In genomic region chr9:44076764-44077120, GRCm38 (mm10) we compare ENCODE assay signal across 8 mouse cellular contexts. TPM values are rescaled to one million over a fixed set of nuclear protein-coding genes. Genes with fewer than 3 reads are reported as not detected.
A peak's percentile ranks its signal among the peaks of the same experiment; 100 is the strongest.
DNase-seq lines count a peak whose midpoint lies in the region; ATAC-seq and TF ChIP-seq lines count a peak whose summit lies in the region.

No protein-coding gene starts in this region.

- H3K27me3 ChIP-seq in lung, postnatal 0 days (replicated peaks; ENCODE audit: insufficient read depth, low read length) = no peaks in the 10 kb centered on the region

- DNase-seq in adrenal gland, postnatal 14 days = peak; percentile 80
- no peak for DNase-seq in adrenal gland, adult 18-20 months (ENCODE audit: low spot score in 2 of 2)
- DNase-seq in urinary bladder, postnatal 25 days (ENCODE audit: low spot score) = peak; percentile 62
- DNase-seq in urinary bladder, postnatal 10 days (ENCODE audit: low spot score) = no peak
- peak; percentile 55 for DNase-seq in fat pad, adult 2 months (ENCODE audit: extremely low read depth, low read depth, low spot score)
- peak; percentile 95 for DNase-seq in kidney, adult 9 months
- peak; percentile 88 for DNase-seq in lung, postnatal 0 days (ENCODE audit: low spot score)
- DNase-seq in thymus, postnatal 0 days (ENCODE audit: low spot score) = peak; percentile 78

- no peak overlapping the region for H3K4me3 ChIP-seq in lung, postnatal 0 days (ENCODE audit: low read depth, low read length)

- peak; percentile 75 for TF ChIP-seq CTCF in lung, postnatal 0 days (IDR thresholded peaks at IDR 0.05)

- peak; percentile 7; the same call in 1 of the 2 replicates for ATAC-seq in lung, postnatal 0 days

- H3K9me3 ChIP-seq in lung, postnatal 0 days (ENCODE audit: low read length) = no peaks in the 10 kb centered on the region

- H3K4me1 ChIP-seq in lung, postnatal 0 days (ENCODE audit: insufficient read depth, low read depth, low read length) = peaks cover 12% of the 10 kb centered on the region

- no peaks in the 10 kb centered on the region for H3K36me3 ChIP-seq in lung, postnatal 0 days (ENCODE audit: insufficient read depth, low read length)

- WGBS in lung, postnatal 0 days = 20% methylated on average over 5 of the region's 5 CpGs

- no peak overlapping the region for H3K9ac ChIP-seq in lung, postnatal 0 days (replicated peaks; ENCODE audit: low read depth)

- no peak for TF ChIP-seq EP300 in lung, postnatal 0 days (IDR thresholded peaks at IDR 0.05)

- H3K4me2 ChIP-seq in lung, postnatal 0 days (replicated peaks; ENCODE audit: low read depth, low read length) = no peak overlapping the region

- H3K27ac ChIP-seq in lung, postnatal 0 days (ENCODE audit: low read length) = no peak overlapping the region

RNA-seq across cellular contexts. Expression of gene Usp2, which starts 9.9 kb away (rescaled TPM):
- 49.5 and 54.9 TPM in 2 replicates for total RNA-seq in adrenal gland, postnatal 14 days (2021)
- 10 to 100 TPM; 36.4 to 40.9 TPM for total RNA-seq in adrenal gland, adult 18-20 months (2021)
- polyA plus RNA-seq in lung, postnatal 0 days (2015; fragmentation: Nextera tagmentation; extraction: Ambion mirVana) = 11.0 TPM in 2 replicates
- polyA plus RNA-seq in thymus, postnatal 0 days (2015; fragmentation: Nextera tagmentation; extraction: Ambion mirVana) = 7.4 and 13.1 TPM in 2 replicates

RNA-seq across cellular contexts. Expression of gene Mfrp, which starts 24.8 kb away (rescaled TPM):
- not detected in 2 replicates for total RNA-seq in adrenal gland, postnatal 14 days (2021)
- not detected for total RNA-seq in adrenal gland, adult 18-20 months (2021)
- 0.08 TPM in 1 of 2 replicates, not detected in the other for polyA plus RNA-seq in lung, postnatal 0 days (2015; fragmentation: Nextera tagmentation; extraction: Ambion mirVana)
- not detected in 2 replicates for polyA plus RNA-seq in thymus, postnatal 0 days (2015; fragmentation: Nextera tagmentation; extraction: Ambion mirVana)

RNA-seq across cellular contexts. Expression of gene C1qtnf5, which starts 30.3 kb away (rescaled TPM):
- total RNA-seq in adrenal gland, postnatal 14 days (2021) = 11.1 and 14.9 TPM in 2 replicates
- total RNA-seq in adrenal gland, adult 18-20 months (2021) = 10 to 100 TPM; 13.2 to 17.8 TPM
- polyA plus RNA-seq in lung, postnatal 0 days (2015; fragmentation: Nextera tagmentation; extraction: Ambion mirVana) = 9.8 and 10.3 TPM in 2 replicates
- polyA plus RNA-seq in thymus, postnatal 0 days (2015; fragmentation: Nextera tagmentation; extraction: Ambion mirVana) = 1.2 and 2.0 TPM in 2 replicates

RNA-seq across cellular contexts. Expression of gene Thy1, which starts 33.6 kb away (rescaled TPM):
- total RNA-seq in adrenal gland, postnatal 14 days (2021) = 35.7 and 56.8 TPM in 2 replicates
- 10 to 100 TPM; 41.2 to 44.2 TPM for total RNA-seq in adrenal gland, adult 18-20 months (2021)
- polyA plus RNA-seq in lung, postnatal 0 days (2015; fragmentation: Nextera tagmentation; extraction: Ambion mirVana) = 2.9 and 5.0 TPM in 2 replicates
- 415 and 436 TPM in 2 replicates for polyA plus RNA-seq in thymus, postnatal 0 days (2015; fragmentation: Nextera tagmentation; extraction: Ambion mirVana)

RNA-seq across cellular contexts. Expression of gene Gm49380, which starts 36.6 kb away (rescaled TPM):
- 0.15 and 0.52 TPM in 2 replicates for total RNA-seq in adrenal gland, postnatal 14 days (2021)
- under 1 TPM; 0.27 to 0.48 TPM for total RNA-seq in adrenal gland, adult 18-20 months (2021)
- polyA plus RNA-seq in lung, postnatal 0 days (2015; fragmentation: Nextera tagmentation; extraction: Ambion mirVana) = 0.29 and 0.30 TPM in 2 replicates
- polyA plus RNA-seq in thymus, postnatal 0 days (2015; fragmentation: Nextera tagmentation; extraction: Ambion mirVana) = 0.05 and 0.10 TPM in 2 replicates

Comparison
In these comparisons a context has a peak if more than half of its experiments do, and no peak if none do; other contexts are left out.
1. DNase-seq: peak in adrenal gland, postnatal 14 days (single experiment), urinary bladder, postnatal 25 days (single experiment), fat pad, adult 2 months (single experiment), kidney, adult 9 months (single experiment), lung, postnatal 0 days (single experiment) and thymus, postnatal 0 days (single experiment); none in adrenal gland, adult 18-20 months (0 of 2) and urinary bladder, postnatal 10 days (single experiment).